Mouse (Mus musculus) brain, embryonic 18.5 days (tissue): ENCODE measurements at regions not wholly inside any gene's neighbourhood (a gene's known extent, or its start where the extent isn't known, plus 50 kb on each side); places are given as distances from the start of the nearest gene placed in this dataset.
"Not testable (repeated sequence)": the region's sequence is repeated elsewhere in the genome, so short reads cannot be mapped to it uniquely, and the experiment has no call there.

Experiments used
- DNase-seq: peaks from one replicate; pipeline ENCODE4 v3.0.0-alpha.2; 2012; ENCODE audit warnings: low read depth, low spot score

DNA sequence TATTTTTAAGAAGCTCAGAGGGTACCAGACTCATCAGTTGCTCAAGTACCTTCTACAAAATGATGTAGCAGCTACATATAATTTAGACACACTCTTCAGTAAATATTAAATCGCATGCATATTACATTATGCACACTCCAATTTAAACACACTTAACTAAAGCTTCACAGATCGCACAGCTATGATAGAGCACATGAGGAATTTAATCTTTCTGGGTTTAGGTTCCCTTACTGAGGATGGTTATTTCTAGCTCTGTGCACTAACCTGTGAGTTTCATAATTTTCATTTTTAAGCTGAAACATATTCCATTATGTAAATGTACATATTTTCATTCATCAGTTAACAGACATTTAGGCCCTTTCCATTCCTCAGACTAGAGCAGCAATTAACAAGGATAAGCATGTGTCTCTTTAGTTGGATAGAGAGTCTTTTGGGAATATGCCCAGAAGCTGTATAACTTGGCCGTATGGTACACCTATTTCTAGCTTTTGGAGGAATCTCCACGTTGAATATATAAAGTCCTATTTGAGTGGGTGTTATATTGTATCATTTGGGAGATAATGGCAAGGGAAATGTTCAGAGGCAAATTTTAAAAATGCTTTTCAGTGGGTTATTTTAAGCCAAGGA lies 694.0 kb downstream of the Trib2 start:
- peak; percentile 32 for DNase-seq

DNA sequence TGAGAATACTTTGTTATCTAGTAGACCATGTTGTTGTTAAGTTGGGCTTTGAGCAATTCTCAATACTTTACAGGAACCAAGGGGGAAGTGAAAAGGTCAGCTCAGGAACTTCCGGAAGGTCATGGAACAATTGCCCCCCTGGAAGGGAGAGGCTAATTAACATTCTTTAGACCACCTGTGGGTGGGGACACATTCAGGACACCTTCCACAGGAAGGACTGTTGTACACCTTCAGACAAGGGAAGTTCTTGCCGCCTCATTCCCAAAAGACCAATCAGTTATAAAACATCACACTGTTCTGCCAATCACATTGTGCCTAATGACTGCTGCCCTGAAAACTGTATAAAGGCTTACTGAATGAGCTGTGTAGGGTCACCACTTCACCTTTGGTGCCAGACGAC lies 701.2 kb downstream of the Trib2 start:
- DNase-seq = no peak

DNA sequence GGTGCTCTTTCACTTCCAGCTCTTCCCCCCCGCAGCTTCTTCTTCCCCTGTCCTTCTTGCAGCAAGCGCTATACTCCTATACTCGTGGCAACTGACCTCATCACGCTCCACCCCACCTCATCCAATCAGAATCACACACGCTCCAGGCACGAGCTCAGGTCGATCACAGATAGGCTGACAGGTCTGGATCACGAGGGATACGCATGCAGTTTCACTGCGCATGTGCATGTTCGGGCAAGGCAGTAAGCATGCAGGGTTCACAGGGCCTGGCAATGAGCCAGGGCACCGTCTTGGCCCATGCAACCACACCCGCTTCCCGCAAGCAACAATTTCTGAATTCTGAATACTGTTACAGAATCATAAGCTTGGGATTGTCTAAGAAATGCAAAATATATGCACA lies 701.9 kb downstream of the Trib2 start:
- no peak for DNase-seq

DNA sequence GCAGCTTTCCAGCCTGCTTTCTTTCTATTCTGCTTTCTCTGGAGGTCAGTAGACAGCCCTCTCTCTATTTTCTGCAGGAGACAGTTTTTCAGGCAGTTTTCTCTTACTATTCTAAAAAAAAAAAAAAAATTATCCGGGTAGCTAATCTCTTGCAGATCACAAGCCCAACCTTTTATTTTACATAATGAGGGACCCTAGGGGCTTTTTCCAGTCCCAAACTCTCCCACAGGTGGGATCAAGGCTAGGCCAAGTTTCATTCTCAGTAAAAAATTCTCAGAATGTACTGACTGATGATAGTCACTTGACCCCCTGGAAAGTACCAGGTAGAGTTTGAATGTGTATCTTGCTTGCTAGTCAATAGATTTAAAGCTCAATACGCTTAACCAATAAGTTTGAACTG lies 705.7 kb downstream of the Trib2 start:
- DNase-seq = no peak

DNA sequence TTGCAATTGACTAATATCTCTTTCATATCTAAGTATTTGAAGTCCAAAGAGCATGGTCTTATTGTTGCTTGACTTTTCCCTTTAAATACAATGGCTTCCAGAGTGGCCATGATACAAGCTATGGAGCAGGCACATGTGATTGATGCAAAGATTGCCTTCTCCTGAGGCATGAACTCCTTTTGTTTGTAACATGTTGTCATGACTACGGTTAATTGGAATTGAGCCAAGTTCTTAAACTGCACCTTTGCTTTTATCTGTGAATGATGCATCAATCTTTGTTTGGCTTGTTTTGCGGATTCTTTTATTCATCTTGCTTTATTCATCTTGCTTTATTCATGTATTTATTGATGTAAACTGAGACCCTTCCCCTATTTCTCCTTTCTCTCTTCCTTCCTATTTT lies 711.8 kb downstream of the Trib2 start:
- no peak for DNase-seq

DNA sequence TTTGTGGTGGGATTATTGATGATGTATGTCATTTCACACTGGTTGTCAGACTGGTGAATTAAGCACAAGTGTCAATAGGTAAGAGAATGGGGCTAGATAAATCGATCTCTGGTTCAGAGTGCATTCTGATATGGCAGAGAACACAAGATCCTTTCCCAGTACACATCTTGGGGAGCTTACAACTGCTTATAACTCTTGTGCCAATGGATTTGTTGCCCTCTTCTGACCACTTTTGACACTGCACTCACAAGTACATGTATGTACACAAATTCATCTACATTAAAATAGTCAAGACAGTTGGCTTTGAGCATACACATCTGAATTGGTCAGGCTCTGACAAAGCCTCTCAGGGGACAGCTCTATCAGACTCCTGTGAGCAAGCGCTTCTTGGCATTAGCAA lies 738.1 kb downstream of the Trib2 start:
- DNase-seq = no peak

DNA sequence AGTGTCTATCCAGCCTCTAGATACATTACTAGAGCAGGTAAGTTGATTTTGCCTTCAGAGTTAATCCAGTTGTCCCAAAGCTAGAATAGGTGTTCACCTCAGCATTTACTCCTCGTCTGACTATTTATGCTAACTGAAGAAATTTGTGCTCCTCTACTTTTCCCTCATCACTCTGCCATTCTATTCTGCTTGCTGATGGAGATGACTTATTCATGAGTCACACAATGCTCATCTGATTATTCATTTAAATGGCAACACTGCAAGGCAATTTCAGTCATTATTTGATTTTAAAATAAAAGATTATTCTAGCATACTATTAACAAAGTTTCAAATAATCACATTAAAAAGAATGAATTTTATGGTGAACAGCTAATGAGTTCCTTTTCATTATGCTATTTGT lies 752.4 kb downstream of the Trib2 start:
- DNase-seq = no peak

DNA sequence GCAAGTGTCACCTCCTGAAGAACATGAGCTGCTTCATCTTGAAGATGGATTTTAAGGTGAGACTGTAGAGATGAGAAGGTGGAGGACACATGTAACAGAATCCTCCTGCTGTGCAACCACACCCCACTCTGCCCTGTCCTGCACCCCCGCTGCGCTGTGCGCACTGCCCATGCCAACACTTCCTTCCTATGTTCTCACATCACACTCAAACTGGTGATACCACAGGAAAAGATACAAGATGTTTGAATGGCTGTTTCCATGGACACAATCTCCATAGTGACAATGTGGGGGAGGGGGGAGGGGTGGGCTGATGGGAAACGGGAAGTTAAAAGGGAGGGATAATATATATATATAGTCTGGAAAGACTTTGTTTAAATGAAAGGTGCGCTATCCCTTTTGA lies 765.3 kb downstream of the Trib2 start:
- no peak for DNase-seq

DNA sequence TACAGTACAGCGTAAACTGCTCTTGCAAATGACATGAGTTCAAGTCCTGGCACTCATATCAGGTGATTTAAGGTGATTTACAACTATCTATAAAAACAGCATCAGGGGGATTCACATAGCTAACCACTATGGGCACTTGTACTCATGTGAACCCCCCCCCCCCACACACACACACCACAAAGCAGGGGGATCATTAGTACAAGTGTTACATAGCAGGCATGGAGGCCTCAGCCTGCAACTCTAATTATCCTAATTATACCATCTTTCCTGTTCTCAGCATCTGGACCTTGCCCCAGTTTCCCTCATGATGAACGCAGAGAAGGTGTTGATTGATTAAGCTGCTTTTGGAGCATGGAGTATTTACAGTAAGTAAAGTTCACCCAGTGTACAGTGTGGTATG lies 773.5 kb downstream of the Trib2 start:
- no peak for DNase-seq

DNA sequence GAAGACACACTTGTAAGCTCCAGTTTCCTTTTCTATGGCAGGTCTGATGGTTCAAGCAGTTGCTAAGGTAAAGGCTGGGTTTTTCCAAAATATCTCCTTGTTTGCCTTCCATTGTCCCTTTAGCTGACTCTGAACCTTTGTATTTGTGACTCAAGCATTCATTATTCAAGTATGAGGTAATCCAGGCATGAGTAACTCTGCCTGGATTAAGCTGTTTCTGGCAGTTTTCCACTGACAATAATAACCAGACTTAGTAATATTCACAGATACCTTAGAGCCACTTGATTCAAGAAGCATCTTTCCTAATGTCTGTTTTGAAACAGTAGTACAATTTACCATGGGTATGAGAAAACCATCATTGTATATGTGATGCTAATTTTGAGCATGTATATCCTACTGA lies 805.6 kb downstream of the Trib2 start:
- no peak for DNase-seq

DNA sequence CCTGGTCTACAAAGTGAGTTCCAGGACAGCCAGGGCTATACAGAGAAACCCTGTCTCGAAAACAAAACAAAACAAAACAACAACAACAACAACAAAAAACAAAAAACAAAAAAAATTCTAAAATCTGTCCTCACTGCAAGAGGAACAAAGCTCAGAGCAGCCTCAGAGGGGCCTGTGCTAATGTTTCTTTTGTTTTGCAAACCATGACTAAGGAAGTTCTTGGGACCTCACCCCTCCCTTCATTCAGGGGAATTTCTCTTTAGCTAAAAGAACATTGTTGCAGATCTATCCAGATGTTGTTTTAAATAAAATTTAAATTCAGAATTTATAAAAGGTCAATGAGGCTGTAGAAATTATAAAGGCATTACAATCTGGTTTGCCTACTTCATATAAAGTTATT lies 814.3 kb downstream of the Trib2 start:
- DNase-seq = not testable (repeated sequence)
